Comparison of ENCODE assay signal across 8 mouse cellular contexts in the genomic region with DNA sequence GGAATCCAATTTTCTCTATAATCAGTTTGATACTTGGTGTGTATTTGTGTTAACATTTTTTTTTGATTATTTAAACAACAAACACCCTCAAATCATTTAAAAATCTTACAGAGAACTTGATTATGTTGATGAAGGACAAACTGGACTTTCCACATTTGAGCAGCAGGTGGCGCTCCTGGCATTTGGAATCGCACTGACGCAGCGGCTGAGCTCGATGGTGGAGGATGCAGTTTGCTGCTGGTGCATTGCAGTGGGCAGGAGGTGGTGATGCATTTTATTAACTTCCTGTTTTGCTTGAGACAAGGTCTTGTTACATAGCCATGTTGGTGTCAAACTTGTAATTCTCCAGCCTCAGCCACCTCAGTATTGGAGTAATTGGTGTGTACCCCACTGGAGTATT. TPM values are rescaled to one million over a fixed set of nuclear protein-coding genes. Genes with fewer than 3 reads are reported as not detected.
DNase-seq lines count a peak whose midpoint lies in the region; ATAC-seq and TF ChIP-seq lines count a peak whose summit lies in the region.

No protein-coding gene starts in this region.

- no peaks in the 10 kb centered on the region for H3K27me3 ChIP-seq in thymus, adult 2 months (ENCODE audit: control insufficient read depth, insufficient read depth, low read length)
- H3K27me3 ChIP-seq in kidney, postnatal 0 days (ENCODE audit: insufficient read depth, low read length) = no peaks in the 10 kb centered on the region
- 0 out of 2 replicates have a peak, but pooled peaks cover 2% of the 10 kb centered on the region for H3K27me3 ChIP-seq in liver, postnatal 0 days (ENCODE audit: insufficient read depth, low read length)
- H3K27me3 ChIP-seq in neural tube, embryonic 15.5 days (replicated peaks) = no peaks in the 10 kb centered on the region; the same call in 1 of the 2 replicates

- no peak for TF ChIP-seq EP300 in liver, postnatal 0 days (IDR thresholded peaks at IDR 0.05; ENCODE audit: low read depth)

- TF ChIP-seq CTCF in thymus, adult 2 months (IDR thresholded peaks at IDR 0.05; ENCODE audit: borderline replicate concordance, control insufficient read depth, extremely low read depth, insufficient read depth, low read length, poor library complexity) = peak; percentile 84
- peak; percentile 97 for TF ChIP-seq CTCF in kidney, postnatal 0 days (IDR thresholded peaks at IDR 0.05; ENCODE audit: low read depth)
- peak; percentile 87 for TF ChIP-seq CTCF in liver, postnatal 0 days (IDR thresholded peaks at IDR 0.05; ENCODE audit: low read depth)

- DNase-seq in thymus, adult 2 months = peak; percentile 46
- no peak for DNase-seq in thymus, adult 18-20 months
- peak; percentile 80 to 88 for DNase-seq in cerebellum, postnatal 25 days
- DNase-seq in gastrocnemius, postnatal 36 days = peak; percentile 22 to 38
- DNase-seq in kidney, postnatal 0 days (ENCODE audit: low spot score) = peak; percentile 83
- DNase-seq in liver, postnatal 0 days = peak; percentile 82
- peak; percentile 61 for DNase-seq in thymus, postnatal 0 days (ENCODE audit: low spot score)

- no peaks in the 10 kb centered on the region for H3K9me3 ChIP-seq in kidney, postnatal 0 days (replicated peaks; ENCODE audit: low read length)
- no peaks in the 10 kb centered on the region for H3K9me3 ChIP-seq in liver, postnatal 0 days (ENCODE audit: low read length)
- H3K9me3 ChIP-seq in neural tube, embryonic 15.5 days (replicated peaks) = no peaks in the 10 kb centered on the region

- no peaks in the 10 kb centered on the region for H3K36me3 ChIP-seq in thymus, adult 2 months (ENCODE audit: control insufficient read depth, insufficient read depth, low read length)
- no peaks in the 10 kb centered on the region for H3K36me3 ChIP-seq in kidney, postnatal 0 days (ENCODE audit: insufficient read depth, low read length)
- H3K36me3 ChIP-seq in liver, postnatal 0 days (replicated peaks; ENCODE audit: insufficient read depth, low read length) = no peaks in the 10 kb centered on the region
- no peaks in the 10 kb centered on the region for H3K36me3 ChIP-seq in neural tube, embryonic 15.5 days

- no peak overlapping the region for H3K4me2 ChIP-seq in kidney, postnatal 0 days (ENCODE audit: low read length)
- H3K4me2 ChIP-seq in liver, postnatal 0 days (ENCODE audit: low read depth, low read length) = no peak overlapping the region
- no peak overlapping the region for H3K4me2 ChIP-seq in neural tube, embryonic 15.5 days

- intact Hi-C loops in gastrocnemius, postnatal 36 days (cut with DNase I) = no loop called here

- no peak for TF ChIP-seq POLR2A in thymus, adult 2 months (IDR thresholded peaks at IDR 0.05; ENCODE audit: control insufficient read depth, extremely low read depth, insufficient read depth, low read length, poor library complexity)

- WGBS in thymus, adult 2 months = under 1% methylated on average over 5 of the region's 5 CpGs
- WGBS in kidney, postnatal 0 days = under 1% methylated on average over 5 of the region's 5 CpGs
- 2% methylated on average over 5 of the region's 5 CpGs for WGBS in liver, postnatal 0 days (ENCODE audit: insufficient replicate concordance)
- whole genome bisulfite sequencing in neural tube, embryonic 15.5 days = 0% methylated on average over 5 of the region's 5 CpGs

- H3K4me3 ChIP-seq in thymus, adult 2 months (ENCODE audit: control insufficient read depth, insufficient read depth, low read length) = no peak overlapping the region
- H3K4me3 ChIP-seq in kidney, postnatal 0 days (replicated peaks; ENCODE audit: low read depth, low read length) = no peak overlapping the region
- no peak overlapping the region for H3K4me3 ChIP-seq in liver, postnatal 0 days (ENCODE audit: low read depth, low read length)
- no peak overlapping the region for H3K4me3 ChIP-seq in neural tube, embryonic 15.5 days (replicated peaks)

- ATAC-seq in kidney, postnatal 0 days (replicated peaks; ENCODE audit: low FRiP score, low read depth) = peak; percentile 36; the same call in 1 of the 2 replicates
- ATAC-seq in liver, postnatal 0 days = no peak
- 0 out of 2 replicates have a peak, but pooled peaks have one; percentile 65 for ATAC-seq in neural tube, embryonic 15.5 days (ENCODE audit: low FRiP score)

- no peaks in the 10 kb centered on the region for H3K4me1 ChIP-seq in thymus, adult 2 months (replicated peaks; ENCODE audit: control insufficient read depth, insufficient read depth, low read length)
- no peaks in the 10 kb centered on the region for H3K4me1 ChIP-seq in kidney, postnatal 0 days (replicated peaks; ENCODE audit: insufficient read depth, low read length)
- no peaks in the 10 kb centered on the region for H3K4me1 ChIP-seq in liver, postnatal 0 days (ENCODE audit: insufficient read depth)
- peaks cover 16% of the 10 kb centered on the region; the same call in 1 of the 2 replicates for H3K4me1 ChIP-seq in neural tube, embryonic 15.5 days

- H3K9ac ChIP-seq in kidney, postnatal 0 days (ENCODE audit: low read depth, low read length) = no peak overlapping the region
- no peak overlapping the region for H3K9ac ChIP-seq in liver, postnatal 0 days (replicated peaks)
- H3K9ac ChIP-seq in neural tube, embryonic 15.5 days (replicated peaks) = no peak overlapping the region

- H3K27ac ChIP-seq in thymus, adult 2 months (ENCODE audit: control insufficient read depth, insufficient read depth, low read length) = no peak overlapping the region
- no peak overlapping the region for H3K27ac ChIP-seq in kidney, postnatal 0 days
- no peak overlapping the region for H3K27ac ChIP-seq in liver, postnatal 0 days (ENCODE audit: low read depth)
- H3K27ac ChIP-seq in neural tube, embryonic 15.5 days (replicated peaks) = no peak overlapping the region

RNA-seq across cellular contexts. Expression of gene Dclk3, which starts 56.7 kb away (rescaled TPM):
- 0.05 and 0.09 TPM in 2 replicates for polyA plus RNA-seq in thymus, adult 2 months (2012; rRNA removed)
- total RNA-seq in gastrocnemius, postnatal 36 days (2021) = under 1 TPM; 0.30 to 0.38 TPM
- polyA plus RNA-seq in kidney, postnatal 0 days (2015; fragmentation: Nextera tagmentation; extraction: Ambion mirVana) = 8.6 and 9.0 TPM in 2 replicates
- polyA plus RNA-seq in liver, postnatal 0 days (2015; fragmentation: Nextera tagmentation; extraction: Ambion mirVana) = 0.27 and 0.32 TPM in 2 replicates
- polyA plus RNA-seq in neural tube, embryonic 15.5 days (2015; fragmentation: Nextera tagmentation; extraction: Ambion mirVana) = 11.2 and 12.2 TPM in 2 replicates
- 0.12 and 0.17 TPM in 2 replicates for polyA plus RNA-seq in thymus, postnatal 0 days (2015; fragmentation: Nextera tagmentation; extraction: Ambion mirVana)

Comparison
In these comparisons a context has a peak if more than half of its experiments do, and no peak if none do; other contexts are left out.
1. DNase-seq: peak in thymus, adult 2 months (single experiment), cerebellum, postnatal 25 days (2 of 2), gastrocnemius, postnatal 36 days (2 of 2), kidney, postnatal 0 days (single experiment), liver, postnatal 0 days (single experiment) and thymus, postnatal 0 days (single experiment); none in thymus, adult 18-20 months (0 of 2).
2. Peak in every context shown above with its lines, with median percentiles within 50 percentile points of each other: CTCF ChIP-seq.